Mouse (Mus musculus) layer of hippocampus, postnatal 25 days (tissue): ENCODE results near the gene Hes7. TPM values are rescaled to one million over a fixed set of nuclear protein-coding genes. Genes with fewer than 3 reads are reported as not detected.
A peak's percentile ranks its signal among the peaks of the same experiment; 100 is the strongest.

Source experiments
- DNase-seq, 2 experiments: peaks; one replicate each; pipeline ENCODE4 v3.0.0; 2022; ENCODE audit warnings: mixed read lengths in 2 of 2, low spot score in 1 of 2; ENCODE audit errors: extremely low spot score in 1 of 2
- total RNA-seq, 2 experiments: library from RNA; stranded (reverse); gene quantifications; 2 replicates each; pipeline ENCODE4 v1.2.3; 2021

Gene Hes7
- total RNA-seq, 2 experiments from 2014 or later = 0.80 to 0.96 TPM

DNA sequence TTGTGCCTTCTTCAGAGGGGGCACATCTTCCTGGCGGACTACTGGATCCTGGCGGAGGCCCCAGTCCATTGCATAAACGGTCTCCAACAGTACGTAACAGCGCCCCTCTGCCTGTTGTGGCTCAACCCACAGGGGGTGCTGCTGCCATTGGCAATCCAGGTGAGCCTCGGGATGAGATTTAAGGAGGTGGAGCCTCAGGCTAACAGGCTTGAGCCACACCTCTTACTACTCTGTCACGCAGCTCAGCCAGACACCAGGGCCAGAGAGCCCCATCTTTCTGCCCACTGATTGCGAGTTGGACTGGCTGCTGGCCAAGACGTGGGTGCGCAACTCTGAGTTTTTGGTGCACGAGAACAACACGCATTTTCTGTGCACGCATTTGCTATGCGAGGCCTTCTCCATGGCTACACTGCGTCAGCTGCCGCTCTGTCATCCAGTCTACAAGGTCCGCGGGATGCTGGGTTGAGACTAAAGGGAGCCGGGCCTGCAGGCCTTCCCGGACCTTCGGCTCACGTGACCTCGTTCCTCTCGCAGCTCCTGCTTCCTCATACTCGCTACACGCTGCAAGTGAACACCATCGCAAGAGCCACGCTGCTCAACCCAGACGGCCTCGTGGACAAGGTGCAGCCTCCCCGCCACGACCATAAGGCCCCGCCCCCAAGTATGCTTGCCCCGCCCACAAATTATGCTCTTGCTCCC is 13.9 kb downstream of the Hes7 start:
- DNase-seq = peak; percentile 64 to 77

DNA sequence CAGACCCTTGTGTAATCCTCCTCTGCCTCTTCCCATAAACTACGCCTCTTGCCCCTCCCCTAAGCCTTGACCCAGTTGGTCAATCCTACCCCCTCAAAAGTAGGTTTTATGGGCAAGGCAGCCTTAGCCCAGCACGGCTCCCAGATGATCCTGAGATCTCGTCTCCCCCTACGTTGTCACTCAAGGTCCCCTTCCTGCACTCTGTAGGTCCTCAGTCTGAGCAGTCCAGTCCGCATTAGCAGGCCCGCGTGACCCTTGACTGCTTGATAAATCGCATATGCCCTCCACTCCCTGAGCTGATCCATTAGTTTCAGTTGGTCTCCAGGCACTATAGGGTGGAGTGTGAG is 14.4 kb downstream of the Hes7 start:
- DNase-seq = no peak

- DNase-seq = no peak
Measured at GRCm38 (mm10) chr11:69135361-69135760, 15.2 kb downstream of the Hes7 start.

GRCm38 (mm10) chr11:69147546-69147945 is 27.3 kb downstream of the Hes7 start:
- DNase-seq = peak in 1 of 2 experiments; percentile 27

DNA sequence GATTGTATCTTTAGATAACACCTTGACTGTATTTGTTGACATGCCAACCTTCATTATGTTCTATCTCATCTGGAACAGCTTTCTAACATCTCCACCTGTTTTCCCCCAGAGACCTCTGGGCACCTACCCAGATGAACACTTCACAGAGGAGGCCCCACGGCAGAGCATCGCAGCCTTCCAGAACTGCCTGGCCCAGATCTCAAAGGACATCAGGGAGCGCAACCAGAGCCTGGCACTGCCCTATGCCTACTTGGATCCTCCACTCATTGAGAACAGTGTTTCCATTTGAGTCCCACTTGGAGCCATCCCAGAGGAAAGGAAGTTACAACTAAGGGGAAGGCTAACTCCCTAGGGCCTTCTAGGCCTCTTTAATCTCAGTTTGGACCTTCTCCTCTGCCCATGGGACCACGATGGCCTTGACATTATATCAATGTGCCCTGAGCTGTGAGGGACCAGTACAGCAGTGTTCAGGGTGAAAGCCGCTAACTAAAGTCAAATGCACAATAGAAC is 28.3 kb downstream of the Hes7 start:
- no peak for DNase-seq

GRCm38 (mm10) chr11:69149728-69150127 is 29.5 kb downstream of the Hes7 start:
- no peak for DNase-seq

- peak in 1 of 2 experiments; percentile 79 for DNase-seq
Measured at GRCm38 (mm10) chr11:69150444-69150843, 30.2 kb downstream of the Hes7 start.

DNA sequence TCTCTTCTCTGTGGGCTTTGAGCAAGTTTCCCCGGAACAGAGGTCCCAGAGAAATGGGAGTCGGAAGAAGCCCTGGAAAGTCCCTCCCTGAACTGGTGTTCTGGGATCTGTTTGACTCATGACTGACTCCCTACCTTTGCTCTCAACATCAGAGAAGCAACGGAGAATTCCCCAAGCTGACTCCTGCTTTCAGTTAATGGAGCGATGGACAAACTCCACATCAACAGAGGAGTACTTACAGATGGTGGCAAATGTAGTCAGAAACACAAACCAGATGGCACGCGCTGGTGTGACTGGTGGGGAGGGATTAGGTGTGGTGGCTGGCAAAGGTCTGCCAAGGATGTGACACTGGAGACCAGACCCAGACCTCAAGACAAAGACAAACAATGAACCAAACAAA is 30.8 kb downstream of the Hes7 start:
- no peak for DNase-seq

GRCm38 (mm10) chr11:69153831-69154230 is 33.6 kb downstream of the Hes7 start:
- no peak for DNase-seq

GRCm38 (mm10) chr11:69155351-69155750 is 35.1 kb downstream of the Hes7 start:
- no peak for DNase-seq

- DNase-seq = no peak
Measured at GRCm38 (mm10) chr11:69156800-69157199, 36.6 kb downstream of the Hes7 start, which contains the start of gene Alox12b. TSS of gene Alox12b (plus strand) at chr11:69156989.

DNA sequence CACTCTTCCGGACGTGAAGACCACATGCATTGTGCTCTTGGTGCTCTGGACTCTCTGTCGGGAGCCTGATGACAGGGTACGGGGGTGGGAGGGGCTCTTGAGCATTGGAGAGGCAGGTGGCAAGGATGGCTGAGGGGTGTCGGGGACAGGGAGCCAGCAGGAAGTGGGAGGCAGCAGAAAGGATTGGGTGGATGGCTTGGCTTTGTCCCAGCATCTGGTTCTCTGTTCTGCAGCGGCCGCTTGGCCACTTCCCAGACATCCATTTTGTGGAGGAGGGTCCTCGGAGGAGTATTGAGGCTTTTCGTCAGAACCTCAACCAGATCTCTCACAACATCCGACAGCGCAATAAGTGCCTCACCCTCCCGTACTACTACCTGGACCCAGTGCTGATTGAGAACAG is 49.1 kb downstream of the Hes7 start:
- no peak for DNase-seq

- DNase-seq = peak in 1 of 2 experiments; percentile 57
Measured at GRCm38 (mm10) chr11:69171626-69172025, 51.4 kb downstream of the Hes7 start.

- DNase-seq = no peak
Measured at GRCm38 (mm10) chr11:69172606-69173005, 52.4 kb downstream of the Hes7 start.

Other genes with a start within 250 kb of the Hes7 start
- gene Ndel1, start 248.5 kb upstream of the Hes7 start, total RNA-seq = 10 to 100 TPM; 88.5 to 90.3 TPM
- not detected for gene Rnf222, start 231.9 kb upstream of the Hes7 start, total RNA-seq
- gene Rpl26, start 218.8 kb upstream of the Hes7 start, total RNA-seq = 100 to 1,000 TPM; 627 to 764 TPM
- not detected for gene Odf4, start 193.3 kb upstream of the Hes7 start, total RNA-seq
- 1 to 10 TPM; 5.8 to 6.9 TPM for gene Arhgef15, start 162.9 kb upstream of the Hes7 start, total RNA-seq
- 1 to 10 TPM; 4.4 to 7.6 TPM for gene Slc25a35, start 152.3 kb upstream of the Hes7 start, total RNA-seq
- 10 to 100 TPM; 15.1 to 18.1 TPM for gene Rangrf, start 145.2 kb upstream of the Hes7 start, total RNA-seq
- gene Pfas, start 111.9 kb upstream of the Hes7 start, total RNA-seq = 10 to 100 TPM; 18.9 to 29.3 TPM
- gene Ctc1, start 104.5 kb upstream of the Hes7 start, total RNA-seq = 10 to 100 TPM; 35.5 to 36.0 TPM
- gene Aurkb, start 74.8 kb upstream of the Hes7 start, total RNA-seq = 1 to 10 TPM in 1 of 2 experiments, under 1 TPM in 1; 0.85 to 1.0 TPM
- 10 to 100 TPM; 27.4 to 31.4 TPM for gene Borcs6, start 60.7 kb upstream of the Hes7 start, total RNA-seq
- 10 to 100 TPM; 21.1 to 21.6 TPM for gene Tmem107, start 49.6 kb upstream of the Hes7 start, total RNA-seq
- 1,000 to 10,000 TPM in 1 of 2 experiments, 100 to 1,000 TPM in 1; 978 to 1,010 TPM for gene Vamp2, start 31.9 kb upstream of the Hes7 start, total RNA-seq
- gene Per1, start 25.2 kb upstream of the Hes7 start, total RNA-seq = 10 to 100 TPM; 70.1 to 89.0 TPM
- under 1 TPM; 0.68 to 0.89 TPM for gene 9130213A22Rik, start 2.2 kb downstream of the Hes7 start, total RNA-seq
- 1 to 10 TPM; 5.2 to 6.8 TPM for gene Aloxe3, start 5.5 kb downstream of the Hes7 start, total RNA-seq
- 1 to 10 TPM; 4.0 to 7.2 TPM for gene Alox12b, start 36.6 kb downstream of the Hes7 start, total RNA-seq
- 1 to 10 TPM; 6.0 to 8.2 TPM for gene Alox8, start 77.4 kb downstream of the Hes7 start, total RNA-seq
- 1 to 10 TPM; 1.7 TPM for gene Gucy2e, start 116.6 kb downstream of the Hes7 start, total RNA-seq
- gene Cntrob, start 203.4 kb downstream of the Hes7 start, total RNA-seq = 10 to 100 TPM; 11.2 to 15.6 TPM
- gene Trappc1, start 203.6 kb downstream of the Hes7 start, total RNA-seq = 10 to 100 TPM; 63.5 to 68.4 TPM
- 10 to 100 TPM; 23.3 to 24.4 TPM for gene Kcnab3, start 205.9 kb downstream of the Hes7 start, total RNA-seq
- gene Rnf227, start 220.1 kb downstream of the Hes7 start, total RNA-seq = 100 to 1,000 TPM; 103 to 110 TPM
- gene Chd3, start 249.0 kb downstream of the Hes7 start, total RNA-seq = 100 to 1,000 TPM; 504 to 538 TPM